Mouse (Mus musculus): ENCODE measurements around the gene Pdcd2. TPM values are rescaled to one million over a fixed set of nuclear protein-coding genes. Genes with fewer than 3 reads are reported as not detected.
A peak's percentile ranks its signal among the peaks of the same experiment; 100 is the strongest.
"Not testable (repeated sequence)": the region's sequence is repeated elsewhere in the genome, so short reads cannot be mapped to it uniquely, and the experiment has no call there.

Pdcd2 gene
- total RNA-seq (2021), result 10 to 100 TPM; 14.8 to 19.7 TPM

DNA sequence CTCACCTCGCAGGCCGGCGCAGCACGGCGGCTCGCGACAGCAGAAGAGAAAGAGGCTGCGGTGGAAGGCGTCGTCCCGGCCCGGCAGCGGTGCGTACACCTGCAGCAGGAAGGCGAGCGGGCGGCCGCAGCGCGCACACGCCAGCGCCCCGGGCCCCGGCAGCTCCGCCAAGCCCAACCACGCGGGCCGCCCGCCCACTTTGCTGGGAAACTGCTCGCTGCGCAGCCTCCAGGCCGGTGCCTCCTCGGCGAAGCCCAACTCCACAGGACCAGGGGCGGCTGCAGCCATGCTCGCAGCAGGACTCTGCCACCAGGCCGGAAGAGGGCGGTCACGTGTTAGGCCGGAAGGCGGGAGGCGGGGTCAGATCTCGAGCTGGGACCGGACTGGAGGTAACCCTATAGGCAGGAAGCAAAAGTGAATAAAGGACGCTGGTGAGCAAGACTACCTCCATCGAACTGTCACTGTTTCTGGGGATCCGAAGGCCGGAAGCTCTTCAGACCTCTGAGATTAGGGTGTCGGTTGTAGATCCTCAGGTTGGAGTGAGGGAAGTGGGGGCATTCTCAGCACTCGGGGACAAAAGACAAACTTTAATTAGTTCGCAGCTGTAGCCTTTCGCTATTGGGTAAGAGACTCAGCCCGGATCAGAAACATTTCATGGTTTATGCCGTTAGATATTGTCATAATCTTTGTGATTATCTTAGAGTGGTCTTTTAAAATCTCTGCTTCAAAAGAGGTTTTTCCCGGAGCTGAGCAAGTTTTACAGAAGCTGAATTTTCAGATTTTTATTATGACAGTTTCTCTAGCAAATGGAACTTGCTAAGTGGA is at the start of gene Pdcd2:
Gene Pdcd2 (minus strand): TSS at position 316 of the 825 bp plus-strand sequence.
- intact Hi-C loops (cut with DNase I), result loop anchor here (2.0 to 5.0 kb wide), 3 partner anchors 28 to 195 kb away; partner anchors contain the start of genes Psmb1 and Tbp
- DNase-seq, result peak; percentile 94

DNA sequence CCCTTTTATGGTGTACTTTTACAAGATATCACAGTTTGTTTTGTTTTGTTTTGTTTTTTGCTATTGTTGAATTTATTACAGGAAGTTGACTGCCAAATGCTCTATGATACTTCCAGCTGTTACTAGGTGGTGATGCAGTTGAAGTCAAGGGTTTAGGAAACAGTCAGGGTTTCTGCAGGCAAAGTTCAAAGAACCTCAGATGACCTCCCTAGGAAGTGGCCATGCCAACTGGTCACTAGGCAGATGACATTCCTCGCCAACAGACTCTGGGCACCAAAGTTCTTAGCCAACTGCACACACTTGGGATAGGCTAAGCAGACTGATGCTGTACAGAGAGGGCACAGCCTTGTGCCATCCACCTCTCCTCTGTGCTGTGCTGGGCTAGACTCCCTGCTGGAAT is 48.0 kb upstream of the Pdcd2 start:
- no peak for DNase-seq
- intact Hi-C loops (cut with DNase I), result no loop called here

DNA sequence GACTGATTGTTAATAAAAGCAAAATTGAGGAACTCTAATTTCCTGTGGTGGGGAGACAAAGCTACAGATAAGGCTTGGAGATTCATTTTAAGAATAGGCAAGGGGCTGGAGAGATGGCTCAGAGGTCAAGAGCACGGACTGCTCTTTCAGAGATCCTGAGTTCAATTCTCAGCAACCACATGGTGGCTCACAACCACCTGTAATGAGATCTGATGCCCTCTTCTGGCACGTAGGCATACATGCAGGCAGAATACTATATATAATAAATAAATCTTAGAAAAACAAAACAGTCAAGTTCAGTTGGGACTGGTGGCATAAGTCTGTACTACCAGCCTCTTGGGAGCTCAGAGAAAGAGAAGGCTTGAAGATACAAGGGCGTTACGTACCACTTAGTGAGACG is 39.8 kb upstream of the Pdcd2 start:
- DNase-seq, result no peak
- intact Hi-C loops (cut with DNase I), result no loop called here

DNA sequence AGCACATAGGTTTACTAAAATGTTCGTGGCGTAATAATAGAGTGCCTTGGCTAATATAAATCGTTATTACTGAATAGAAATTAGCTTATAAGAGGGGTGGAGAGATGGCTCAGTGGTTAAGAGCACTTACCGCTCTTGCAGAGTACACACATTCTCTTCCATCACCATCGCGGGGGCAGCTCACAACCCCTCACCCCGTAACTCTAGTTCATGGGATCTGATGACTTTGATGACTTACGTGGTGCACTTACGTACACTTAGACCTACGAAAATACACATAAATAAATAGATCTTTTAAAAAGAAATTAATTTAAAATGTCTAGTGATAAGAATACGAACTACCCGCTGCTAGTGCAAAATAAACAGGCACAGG is 37.8 kb upstream of the Pdcd2 start:
- no peak for DNase-seq
- intact Hi-C loops (cut with DNase I), result loop anchor here (5.0 kb wide), 1 partner anchor 137 kb away; the partner anchor contains the start of gene Chd1

DNA sequence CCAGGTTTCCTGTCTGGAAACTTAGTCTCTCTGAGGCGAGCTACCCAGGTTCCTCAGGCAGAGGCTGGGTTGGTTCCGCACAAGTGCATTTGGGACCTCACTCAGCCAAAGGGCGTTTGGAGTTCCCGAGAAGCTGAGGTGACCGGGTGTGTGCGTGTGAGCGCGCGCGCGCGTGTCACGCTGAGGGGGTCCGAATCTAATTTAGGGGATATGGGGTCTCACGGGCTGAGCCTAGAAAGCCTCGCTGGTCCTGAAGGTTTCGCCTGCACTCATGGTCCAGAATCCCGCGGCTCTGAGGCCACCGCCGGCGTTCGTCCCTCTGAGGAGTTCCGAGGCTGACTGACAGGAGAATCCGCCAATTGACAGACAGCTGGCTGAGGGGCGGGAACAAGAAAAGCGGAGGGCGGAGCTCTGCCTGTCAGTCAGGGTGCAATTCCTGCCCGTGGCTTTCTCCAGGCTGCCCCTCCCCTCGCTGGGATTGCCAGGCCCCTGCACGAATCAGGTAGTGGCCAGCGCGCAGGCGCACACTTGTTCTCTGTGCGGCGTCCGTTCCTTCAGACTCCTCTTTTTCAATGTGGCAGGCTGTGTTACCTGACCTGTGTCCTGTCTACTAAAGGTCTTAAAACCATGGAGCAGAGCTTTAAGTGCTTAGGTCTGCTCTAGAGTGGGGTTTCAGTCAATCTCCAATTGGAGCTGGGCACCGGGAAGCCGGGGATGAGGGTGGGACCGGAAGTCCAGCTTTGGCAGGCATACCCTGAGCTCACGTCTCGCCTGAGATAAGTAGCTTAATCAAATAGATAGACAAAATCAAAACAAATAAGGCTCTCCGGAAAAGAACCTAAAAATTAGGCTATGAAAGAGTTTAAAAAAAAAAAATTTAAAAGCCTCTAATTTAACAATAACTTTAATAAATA is 37.2 kb upstream of the Pdcd2 start, which contains the start of gene Prdm9:
Gene Prdm9 (minus strand): TSS at position 341 of the 914 bp plus-strand sequence.
- peak; percentile 100 for DNase-seq
- intact Hi-C loops (cut with DNase I), result loop anchor here (5.0 kb wide), 1 partner anchor 138 kb away; the partner anchor contains the start of gene Chd1

DNA sequence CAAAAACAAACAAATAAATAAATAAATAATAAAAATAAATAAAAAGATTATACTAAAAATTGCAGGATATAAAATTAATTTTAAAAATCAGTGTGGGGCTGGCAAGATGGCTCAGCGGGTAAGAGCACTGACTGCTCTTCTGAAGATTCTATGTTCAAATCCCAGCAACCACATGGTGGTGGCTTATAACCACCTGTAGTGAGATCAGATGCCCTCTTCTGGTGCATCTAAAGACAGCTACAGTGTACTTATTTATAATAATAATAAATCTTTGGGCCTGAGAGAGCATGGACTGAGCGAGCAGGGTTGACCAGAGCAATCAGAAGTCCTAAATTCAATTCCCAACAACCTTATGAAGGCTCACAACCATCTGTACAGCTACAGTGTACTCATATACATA is 32.8 kb upstream of the Pdcd2 start:
- intact Hi-C loops (cut with DNase I), result loop anchor here (5.0 kb wide), 1 partner anchor 142 kb away; the partner anchor contains the start of gene Chd1
- DNase-seq, result no peak

DNA sequence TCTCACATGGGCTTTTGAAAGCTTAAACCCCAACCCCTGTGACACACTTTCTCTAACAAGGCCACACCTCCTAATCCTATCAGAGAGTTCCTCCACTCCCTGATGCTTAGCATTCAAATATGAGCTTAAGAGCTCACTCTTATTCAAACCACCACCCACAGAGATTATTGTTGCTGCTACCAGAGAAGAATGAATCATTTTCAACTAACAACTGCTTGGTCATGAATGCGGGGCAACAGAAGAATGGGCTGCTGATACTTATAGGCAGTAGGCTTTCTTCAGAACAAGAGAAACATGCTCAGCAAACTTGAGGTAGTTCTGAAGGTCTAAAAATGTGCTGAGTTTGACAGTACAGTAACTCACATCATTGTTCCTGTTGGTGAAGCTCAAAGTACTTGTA is 22.6 kb upstream of the Pdcd2 start:
- intact Hi-C loops (cut with DNase I), result no loop called here
- no peak for DNase-seq

DNA sequence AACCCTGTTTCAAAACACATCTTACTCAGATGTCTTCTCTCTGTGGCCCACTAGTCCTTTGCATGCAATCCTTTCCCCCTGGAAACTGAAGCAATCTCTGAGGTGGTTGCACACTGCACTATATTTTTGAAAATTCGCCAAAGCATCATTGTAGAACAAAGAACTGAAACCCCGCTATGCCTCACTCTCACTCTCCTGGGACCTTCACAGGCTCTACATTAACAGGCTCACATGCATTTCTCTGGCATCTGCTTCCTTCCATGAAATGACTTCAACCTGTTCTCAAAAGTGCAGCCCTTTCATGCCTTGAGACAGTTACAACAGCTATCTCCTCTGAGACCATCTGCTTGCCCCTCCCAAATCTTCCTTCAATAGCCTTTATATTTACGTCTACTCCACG is 19.3 kb upstream of the Pdcd2 start:
- no peak for DNase-seq
- intact Hi-C loops (cut with DNase I), result no loop called here

DNA sequence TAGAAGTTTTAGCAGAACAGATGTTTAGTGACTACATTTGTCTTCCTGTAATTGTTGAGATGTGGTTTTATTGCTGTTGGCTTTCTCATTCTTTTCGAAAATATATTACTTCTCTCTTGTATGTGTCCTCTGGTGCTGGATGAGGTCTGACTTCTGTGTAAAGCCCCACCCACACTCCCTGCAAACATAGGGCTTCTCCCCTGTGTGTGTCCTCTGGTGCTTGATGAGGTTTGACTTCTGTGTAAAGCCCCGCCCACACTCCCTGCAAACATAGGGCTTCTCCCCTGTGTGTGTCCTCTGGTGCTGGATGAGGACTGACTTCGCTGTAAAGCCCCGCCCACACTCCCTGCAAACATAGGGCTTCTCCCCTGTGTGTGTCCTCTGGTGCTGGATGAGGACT is 16.8 kb upstream of the Pdcd2 start:
- DNase-seq; intact Hi-C loops (cut with DNase I): not testable (repeated sequence)

DNA sequence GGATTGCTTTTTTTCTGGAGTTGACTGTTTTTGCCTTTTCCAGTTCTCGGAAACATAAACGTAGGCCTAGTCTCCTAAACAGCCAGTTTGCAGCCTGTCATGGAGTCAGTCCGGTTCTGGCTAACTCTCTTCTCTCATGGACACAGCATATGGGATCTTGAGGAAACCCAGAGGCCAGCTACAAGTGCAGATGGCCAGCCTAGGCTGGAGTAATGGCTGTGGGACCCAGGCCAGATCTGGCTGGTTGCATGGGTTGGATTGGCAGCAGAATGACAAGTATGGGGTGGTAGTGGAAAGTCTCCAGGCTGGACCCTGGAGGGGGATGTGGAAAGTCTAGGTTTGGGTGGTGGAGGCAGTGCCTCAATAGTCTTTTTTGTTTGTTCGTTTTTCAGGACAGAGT is 13.2 kb upstream of the Pdcd2 start:
- DNase-seq, result no peak
- intact Hi-C loops (cut with DNase I), result no loop called here

DNA sequence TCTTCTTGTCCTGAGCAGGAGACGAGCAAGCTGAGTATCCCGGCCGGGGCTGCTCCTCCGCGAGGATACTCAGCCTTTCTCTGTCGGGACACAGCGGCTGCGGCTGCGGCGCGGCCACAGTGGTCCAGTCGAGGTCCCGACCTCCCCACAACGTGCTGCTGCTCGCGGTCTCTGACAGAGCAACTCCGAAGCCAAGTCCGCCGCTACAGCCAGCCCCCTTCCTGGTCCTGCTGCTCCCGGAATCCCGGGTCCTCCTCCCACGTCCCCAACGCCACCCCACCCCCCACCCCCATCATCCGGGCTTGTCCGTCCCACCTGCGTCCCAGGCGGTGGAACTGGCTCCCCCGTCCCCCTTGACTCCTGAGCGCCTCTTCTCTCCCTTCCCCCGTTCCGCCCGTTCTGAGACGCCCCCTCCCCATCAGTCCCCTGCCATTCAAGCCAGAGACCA is 9.4 kb upstream of the Pdcd2 start:
- intact Hi-C loops (cut with DNase I), result no loop called here
- no peak for DNase-seq

DNA sequence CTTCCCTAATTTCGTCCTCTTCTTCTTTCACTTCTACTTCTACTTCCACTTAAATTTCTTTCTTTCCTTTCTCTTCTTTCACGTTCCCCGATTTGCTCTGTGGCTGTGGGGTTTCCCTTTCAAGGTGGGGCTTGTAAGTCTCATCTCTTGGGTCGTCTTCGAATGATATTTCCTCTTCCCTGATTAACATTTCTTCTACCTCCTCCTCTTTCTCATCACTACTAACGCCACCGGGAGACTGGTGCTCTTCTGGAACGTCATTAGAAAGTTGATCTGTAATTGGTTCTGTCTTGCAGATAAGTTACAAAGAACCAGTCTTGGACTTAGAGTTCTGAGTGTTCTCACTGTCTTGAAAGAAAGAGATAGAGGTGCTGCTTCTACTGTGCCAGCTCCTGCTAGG is 8.8 kb upstream of the Pdcd2 start:
- DNase-seq, result no peak
- intact Hi-C loops (cut with DNase I), result no loop called here

DNA sequence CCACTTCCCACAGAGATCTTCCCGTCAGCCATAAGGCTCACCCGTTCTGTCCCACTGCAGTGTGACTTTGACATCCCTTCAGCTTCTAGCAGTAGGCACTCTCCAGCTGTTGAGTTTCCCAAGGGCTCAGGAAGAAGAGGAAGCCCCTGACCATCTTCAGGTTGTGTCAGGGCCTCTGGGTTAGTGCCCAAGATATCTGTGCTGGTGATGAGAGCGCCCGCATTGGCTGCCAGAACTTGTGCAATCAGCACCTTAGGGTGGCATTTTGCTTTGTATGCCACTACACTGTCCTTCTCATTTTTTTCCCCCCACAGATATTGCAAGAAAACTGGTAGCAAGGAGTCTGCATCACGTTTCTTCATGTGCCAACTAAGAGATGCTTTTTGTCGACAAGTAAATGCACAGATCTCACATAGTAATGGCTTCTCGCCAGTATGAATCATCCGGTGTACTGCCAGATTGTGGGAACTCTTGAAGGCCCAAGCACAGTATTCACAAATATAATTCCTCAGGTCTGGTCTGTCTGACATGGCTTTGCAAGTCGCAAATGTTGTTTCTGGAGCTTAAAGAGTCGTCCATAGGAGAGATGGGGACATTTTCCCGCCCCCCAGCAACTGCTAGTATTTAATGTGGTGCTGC is 8.2 kb upstream of the Pdcd2 start:
- intact Hi-C loops (cut with DNase I), result no loop called here

DNA sequence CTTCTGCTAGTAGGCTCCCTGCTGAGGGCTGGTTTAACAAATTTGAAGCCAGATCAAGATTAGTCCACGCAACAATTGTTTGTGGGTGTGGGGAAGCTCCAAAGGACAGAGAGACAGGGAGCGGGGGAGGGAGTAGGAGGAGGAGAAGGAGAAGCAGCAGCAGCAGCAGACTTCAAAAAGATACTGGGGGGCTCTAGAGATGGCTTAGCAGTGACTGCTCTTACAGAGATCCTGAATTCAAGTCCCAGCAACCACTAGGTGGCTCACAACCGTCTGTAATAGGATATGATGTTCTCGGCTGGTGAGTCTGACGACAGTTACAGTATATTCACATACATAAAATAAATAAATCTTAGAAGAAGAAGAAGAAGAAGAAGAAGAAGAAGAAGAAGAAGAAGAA is 3.0 kb upstream of the Pdcd2 start:
- peak in 1 of 2 experiments; percentile 16 for DNase-seq
- intact Hi-C loops (cut with DNase I), result no loop called here

More for the DNA sequence above, 8.2 kb upstream of the Pdcd2 start:
- no peak for DNase-seq

DNA sequence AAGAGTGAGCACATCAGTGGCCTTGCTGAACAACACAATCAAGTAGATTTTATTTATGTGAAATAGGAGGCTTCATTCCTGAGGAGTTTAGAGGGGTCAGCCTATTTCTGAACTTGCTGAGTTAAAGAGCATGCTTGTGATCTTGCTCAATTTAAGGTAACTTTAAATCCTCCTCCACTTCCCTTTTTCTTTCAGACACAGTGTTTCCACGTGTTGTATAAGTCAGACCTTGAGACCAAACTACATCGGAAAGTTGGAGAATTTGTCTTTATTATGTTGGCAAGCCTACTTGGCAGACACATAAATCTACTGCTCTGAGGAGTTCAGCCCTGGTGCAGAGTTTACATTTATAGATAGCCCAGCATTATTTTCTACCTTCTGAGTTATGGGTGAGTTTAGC is 1.8 kb upstream of the Pdcd2 start:
- DNase-seq, result no peak
- intact Hi-C loops (cut with DNase I), result loop anchor here (5.0 kb wide), 1 partner anchor 193 kb away; no protein-coding TSS in a partner anchor

DNA sequence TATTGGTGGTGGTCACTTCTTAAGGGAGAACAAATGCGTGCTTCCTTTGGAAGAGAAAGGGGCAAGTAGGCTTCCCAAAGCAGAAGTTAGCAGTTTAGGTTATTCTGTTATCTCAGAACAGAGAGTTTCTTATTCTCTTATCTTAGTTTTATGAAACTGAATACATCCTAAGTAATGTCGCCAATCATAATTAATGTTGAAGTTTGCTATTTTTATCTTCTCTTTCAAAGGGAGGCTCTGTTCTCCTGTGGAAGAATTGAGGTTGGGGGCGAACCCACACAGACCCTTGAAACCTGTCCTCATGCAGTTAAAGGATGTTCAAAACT is 673 bp upstream of the Pdcd2 start:
- intact Hi-C loops (cut with DNase I), result loop anchor here (2.0 to 5.0 kb wide), 3 partner anchors 29 to 195 kb away; partner anchors contain the start of genes Psmb1 and Tbp

DNA sequence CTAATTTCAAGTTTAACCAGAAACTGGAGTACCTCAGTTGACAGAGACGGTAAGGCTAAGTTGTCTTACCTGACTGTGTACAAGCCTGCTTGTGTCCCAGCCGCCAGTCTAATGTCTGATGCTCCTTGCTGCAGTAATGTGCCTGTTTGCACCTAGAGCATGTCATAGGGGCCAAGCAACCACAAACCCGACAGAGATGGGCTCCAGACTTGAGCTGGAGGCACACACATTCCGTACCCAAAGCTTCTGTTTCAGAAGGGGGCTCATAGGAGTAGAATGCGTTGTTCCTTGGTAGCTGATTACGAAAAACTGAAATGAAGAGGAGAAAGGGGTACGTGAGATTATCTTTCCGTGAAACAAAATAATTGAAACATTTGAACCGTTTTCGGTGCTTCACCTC is 797 bp downstream of the Pdcd2 start:
- DNase-seq, result no peak

More for the DNA sequence above, 673 bp upstream of the Pdcd2 start:
- no peak for DNase-seq

DNA sequence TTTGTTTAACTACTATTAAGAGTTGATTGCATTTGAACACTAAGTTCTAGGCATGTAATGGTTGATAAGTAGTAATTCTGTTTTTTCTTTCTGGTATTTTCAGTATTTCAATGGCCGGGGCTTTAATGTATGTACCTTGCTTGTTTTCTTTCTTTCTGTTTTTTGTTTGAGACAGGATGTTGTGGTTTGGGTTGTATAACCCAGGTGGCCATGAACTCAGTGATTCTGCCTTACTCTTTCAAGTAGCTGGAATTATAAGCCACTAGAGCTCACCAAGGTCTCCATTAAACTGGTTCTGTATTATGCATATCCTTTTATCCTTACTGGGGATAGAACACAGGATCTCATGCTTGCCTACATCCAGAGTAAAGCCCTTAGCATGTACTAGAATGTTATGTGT is 8.3 kb downstream of the Pdcd2 start:
- intact Hi-C loops (cut with DNase I), result no loop called here
- DNase-seq, result no peak

More for the DNA sequence above, 797 bp downstream of the Pdcd2 start:
- intact Hi-C loops (cut with DNase I), result loop anchor here (2.0 to 5.0 kb wide), 3 partner anchors 28 to 196 kb away; partner anchors contain the start of genes Psmb1 and Tbp

DNA sequence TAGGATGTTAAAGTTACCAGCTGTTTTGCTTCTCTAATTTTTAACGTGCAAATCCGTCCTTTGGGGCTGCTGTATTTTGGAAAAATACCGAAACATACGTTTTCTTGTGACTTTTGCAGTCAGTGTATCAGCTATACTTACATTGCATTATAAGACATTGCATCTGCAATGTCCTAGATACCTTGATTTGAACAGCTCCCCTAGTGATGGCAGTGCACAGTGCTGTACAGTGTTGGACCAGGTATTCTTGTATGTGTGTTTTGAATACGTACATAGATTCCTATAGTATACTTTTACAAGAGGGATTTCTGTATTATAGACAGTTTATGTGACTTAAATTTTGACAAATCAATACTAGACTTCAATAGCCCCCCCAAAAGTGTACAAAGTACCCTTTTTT is 8.9 kb downstream of the Pdcd2 start:
- DNase-seq, result no peak
- intact Hi-C loops (cut with DNase I), result no loop called here

DNA sequence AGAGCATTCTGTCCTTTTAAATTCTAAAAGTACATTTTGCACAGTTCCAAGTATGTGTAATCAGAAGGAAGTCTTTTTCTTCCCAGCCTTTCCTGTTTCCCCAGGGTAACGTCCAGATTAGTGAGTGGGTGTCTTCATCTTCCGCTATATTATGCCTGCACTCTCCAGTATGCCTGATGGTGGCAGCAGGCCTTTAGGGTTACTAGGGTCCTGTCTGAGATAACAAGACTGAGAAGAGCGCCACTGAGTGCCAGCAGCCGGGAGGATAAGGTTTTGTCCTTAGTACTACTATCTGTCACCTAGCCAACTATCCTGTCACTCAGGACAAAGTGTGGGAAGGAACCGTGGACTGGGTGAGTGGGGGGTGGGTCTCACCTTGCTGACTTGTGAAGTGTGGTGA is 9.3 kb downstream of the Pdcd2 start:
- DNase-seq, result no peak
- intact Hi-C loops (cut with DNase I), result no loop called here

DNA sequence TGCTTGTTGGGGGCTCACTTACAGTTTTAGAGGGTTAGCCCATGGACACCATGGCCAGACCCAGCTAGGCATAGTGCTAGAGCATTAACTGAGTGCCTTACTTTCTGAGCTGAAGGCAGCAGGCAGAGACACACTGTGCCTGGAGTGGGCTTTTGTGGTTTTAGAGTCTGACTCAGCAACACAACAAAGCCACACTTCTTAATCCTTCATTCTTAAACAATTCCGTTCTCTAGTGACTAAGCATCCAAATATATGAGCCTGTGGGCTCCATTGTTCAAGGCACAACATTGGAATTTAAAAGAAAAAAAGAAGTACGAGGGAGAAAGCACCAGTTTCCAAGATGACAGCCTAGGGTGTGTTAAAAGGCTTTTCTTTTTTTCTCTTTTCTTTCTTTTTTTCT is 16.4 kb downstream of the Pdcd2 start:
- DNase-seq, result no peak
- intact Hi-C loops (cut with DNase I), result no loop called here

All from heart, postnatal 36 days (tissue).